Mouse (Mus musculus): ENCODE measurements around the gene Hnrnpc.

GRCm38 (mm10) chr14:52124636-52125035 is 20.8 kb upstream of the Hnrnpc start:
- TF ChIP-seq POLR2A (IDR thresholded peaks at IDR 0.05; ENCODE audit: borderline replicate concordance, low read depth, low read length) (no peak), CTCF (IDR thresholded peaks at IDR 0.05; ENCODE audit: low read depth, low read length) (no peak)

All from bone marrow macrophage, adult 2 months (primary cell).